Mouse (Mus musculus) neural tube, embryonic 10.5 days (tissue): ENCODE data around the gene Fam241b.

Experiments
- DNase-seq: peaks from one replicate; pipeline ENCODE4 v3.0.0-alpha.2; 2017; ENCODE audit warnings: low spot score; ENCODE audit errors: extremely low spot score

Fam241b gene

GRCm38 (mm10) chr10:62143820-62144219 lies at the start of gene Fam241b:
TSS of gene Fam241b (minus strand) at chr10:62143920.
- no peak for DNase-seq

- DNase-seq: no peak
These were observed 49.0 kb upstream of the Fam241b start for GRCm38 (mm10) chr10:62192701-62193157.

- no peak for DNase-seq
These were observed 47.1 kb upstream of the Fam241b start for GRCm38 (mm10) chr10:62190821-62191220.

GRCm38 (mm10) chr10:62189910-62190309 lies 46.2 kb upstream of the Fam241b start:
- no peak for DNase-seq

GRCm38 (mm10) chr10:62189303-62189702 lies 45.6 kb upstream of the Fam241b start:
- DNase-seq: no peak

GRCm38 (mm10) chr10:62186882-62187281 lies 43.2 kb upstream of the Fam241b start:
- DNase-seq: peak; percentile 87

GRCm38 (mm10) chr10:62183053-62183452 lies 39.3 kb upstream of the Fam241b start:
- peak; percentile 97 for DNase-seq

GRCm38 (mm10) chr10:62182471-62183014 lies 38.8 kb upstream of the Fam241b start:
- DNase-seq: no peak

GRCm38 (mm10) chr10:62181701-62182100 lies 38.0 kb upstream of the Fam241b start:
- no peak for DNase-seq

GRCm38 (mm10) chr10:62179944-62180343 lies 36.2 kb upstream of the Fam241b start:
- no peak for DNase-seq

GRCm38 (mm10) chr10:62174533-62175313 lies 31.0 kb upstream of the Fam241b start:
- peak; percentile 58 for DNase-seq

- no peak for DNase-seq
These were observed 30.3 kb upstream of the Fam241b start for GRCm38 (mm10) chr10:62173941-62174448.

- DNase-seq: peak; percentile 42
These were observed 29.3 kb upstream of the Fam241b start for GRCm38 (mm10) chr10:62172841-62173553.

- DNase-seq: no peak
These were observed 18.7 kb upstream of the Fam241b start for GRCm38 (mm10) chr10:62162410-62162809.

- DNase-seq: no peak
These were observed 6.2 kb upstream of the Fam241b start for GRCm38 (mm10) chr10:62149929-62150328.

- no peak for DNase-seq
These were observed 3.9 kb upstream of the Fam241b start for GRCm38 (mm10) chr10:62147466-62148248.

GRCm38 (mm10) chr10:62145957-62146356 lies 2.2 kb upstream of the Fam241b start:
- peak; percentile 53 for DNase-seq

GRCm38 (mm10) chr10:62138040-62138439 lies 5.7 kb downstream of the Fam241b start:
- DNase-seq: no peak

GRCm38 (mm10) chr10:62137150-62137549 lies 6.6 kb downstream of the Fam241b start:
- DNase-seq: no peak

GRCm38 (mm10) chr10:62135696-62136470 lies 7.8 kb downstream of the Fam241b start:
- no peak for DNase-seq
